Mouse (Mus musculus): ENCODE data around the gene Tmc2. TPM values are rescaled to one million over a fixed set of nuclear protein-coding genes. Genes with fewer than 3 reads are reported as not detected.
A peak's percentile ranks its signal among the peaks of the same experiment; 100 is the strongest.

The Tmc2 gene
- total RNA-seq, 1 experiment from 2014 or later = not detected

DNA sequence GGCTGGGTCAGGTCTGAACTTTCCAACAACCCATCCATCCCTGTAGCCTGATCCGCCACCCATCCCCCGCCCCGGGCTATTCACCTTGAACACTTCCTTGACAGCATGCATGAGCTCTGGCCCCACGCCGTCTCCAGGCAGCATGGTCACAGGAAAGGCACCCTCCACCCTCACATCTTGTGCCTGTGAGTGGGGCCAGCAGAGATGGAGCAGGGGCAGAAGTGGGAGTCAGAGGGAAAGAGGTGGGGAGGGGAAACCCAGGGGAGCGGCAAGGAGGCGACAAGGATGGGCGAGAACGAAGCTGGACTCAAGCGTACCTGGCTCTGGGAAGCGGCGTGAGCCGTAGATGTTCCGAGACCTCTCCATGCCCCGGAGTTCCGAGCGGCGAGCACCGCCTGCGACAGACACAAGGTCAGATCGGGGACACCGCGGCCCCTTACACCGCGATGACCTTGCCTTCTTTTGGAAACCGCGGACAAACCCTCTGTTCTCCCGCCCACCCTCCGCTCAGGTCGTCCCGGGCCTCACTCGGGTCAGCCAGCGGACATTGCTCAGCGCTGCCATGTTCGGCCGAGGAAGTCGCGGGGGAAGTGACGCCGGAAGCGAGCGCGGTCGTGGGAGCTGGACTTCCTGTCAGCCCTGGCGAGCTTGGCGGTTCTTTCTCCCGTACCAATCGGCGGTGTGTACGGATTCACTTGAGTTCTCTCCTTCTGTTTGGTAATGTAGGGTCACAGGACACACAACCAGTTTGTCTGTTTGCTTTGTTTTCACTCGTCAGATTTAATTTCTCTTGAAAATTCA, 89.1 kb downstream of the Tmc2 start, which contains the start of gene Idh3b:
TSS of gene Idh3b (minus strand) at position 694 of the 801 bp plus-strand sequence.
- ATAC-seq (replicated peaks in 1 of 2; ENCODE audit: insufficient read depth in 1 of 2, low FRiP score in 2 of 2, low TSS enrichment in 1 of 2, low read depth in 1 of 2, poor library complexity in 2 of 2, severe bottlenecking in 2 of 2) = peak; percentile 83 to 84

DNA sequence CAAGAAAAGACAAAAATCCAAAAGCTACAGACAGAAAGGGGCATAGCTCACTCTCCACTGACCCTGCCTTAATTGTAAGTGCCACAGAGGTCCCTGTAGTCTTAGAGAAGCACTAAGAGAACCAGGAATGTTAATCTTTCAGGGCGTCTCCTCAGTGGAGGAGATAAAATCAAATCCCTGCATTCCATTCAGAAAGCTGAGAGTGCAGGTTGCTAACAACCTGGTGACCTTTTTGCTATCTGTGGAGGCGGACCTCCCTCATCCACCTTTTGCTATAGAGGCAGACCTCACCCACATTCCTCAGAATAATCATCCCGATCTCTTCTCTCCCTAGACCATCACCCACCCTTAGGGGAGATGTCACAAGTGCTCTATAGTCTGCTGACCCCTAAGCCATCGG, 94.1 kb downstream of the Tmc2 start:
- ATAC-seq (replicated peaks in 1 of 2; ENCODE audit: insufficient read depth in 1 of 2, low FRiP score in 2 of 2, low TSS enrichment in 1 of 2, low read depth in 1 of 2, poor library complexity in 2 of 2, severe bottlenecking in 2 of 2) = no peak

DNA sequence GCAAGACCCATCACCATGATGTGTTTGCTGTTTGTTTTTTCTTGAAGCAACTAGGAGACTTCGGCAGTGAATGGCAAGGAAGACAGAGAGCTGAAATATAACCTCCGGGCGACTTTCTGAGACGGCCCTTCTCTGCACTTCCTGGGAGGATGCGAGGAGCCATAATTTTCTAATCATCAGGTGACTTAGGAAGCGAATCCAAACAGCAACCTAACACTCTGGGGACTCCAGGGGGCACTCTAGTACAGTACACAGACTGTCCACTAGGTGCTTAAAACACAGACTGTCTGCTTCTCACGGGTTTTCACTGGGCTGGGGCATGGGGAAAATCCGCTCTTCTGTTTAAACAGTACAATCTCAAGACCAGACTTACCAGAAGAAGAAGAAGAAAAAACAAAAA, 96.4 kb downstream of the Tmc2 start:
- peak; percentile 76 to 78 for ATAC-seq (replicated peaks in 1 of 2; ENCODE audit: insufficient read depth in 1 of 2, low FRiP score in 2 of 2, low TSS enrichment in 1 of 2, low read depth in 1 of 2, poor library complexity in 2 of 2, severe bottlenecking in 2 of 2)

DNA sequence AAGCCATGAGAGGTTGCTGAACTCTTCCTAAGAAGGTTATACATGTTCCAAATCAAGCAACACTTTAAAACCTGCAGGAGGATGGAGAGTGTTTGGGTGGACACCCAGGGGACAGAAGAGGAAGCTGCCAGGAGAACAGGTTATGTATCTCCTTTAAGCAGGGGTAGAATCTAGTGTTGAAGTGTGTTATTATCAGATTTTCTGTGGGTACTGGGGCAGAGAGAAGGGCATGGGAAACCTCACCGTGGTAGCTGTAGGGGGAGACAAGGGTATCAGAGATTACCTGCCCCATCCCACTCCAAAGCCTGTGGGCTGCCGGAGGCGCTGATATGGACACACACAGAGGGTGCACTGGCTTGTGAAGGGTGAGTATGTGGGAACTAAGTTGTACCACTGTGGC, 98.0 kb downstream of the Tmc2 start:
- ATAC-seq (replicated peaks in 1 of 2; ENCODE audit: insufficient read depth in 1 of 2, low FRiP score in 2 of 2, low TSS enrichment in 1 of 2, low read depth in 1 of 2, poor library complexity in 2 of 2, severe bottlenecking in 2 of 2) = no peak

DNA sequence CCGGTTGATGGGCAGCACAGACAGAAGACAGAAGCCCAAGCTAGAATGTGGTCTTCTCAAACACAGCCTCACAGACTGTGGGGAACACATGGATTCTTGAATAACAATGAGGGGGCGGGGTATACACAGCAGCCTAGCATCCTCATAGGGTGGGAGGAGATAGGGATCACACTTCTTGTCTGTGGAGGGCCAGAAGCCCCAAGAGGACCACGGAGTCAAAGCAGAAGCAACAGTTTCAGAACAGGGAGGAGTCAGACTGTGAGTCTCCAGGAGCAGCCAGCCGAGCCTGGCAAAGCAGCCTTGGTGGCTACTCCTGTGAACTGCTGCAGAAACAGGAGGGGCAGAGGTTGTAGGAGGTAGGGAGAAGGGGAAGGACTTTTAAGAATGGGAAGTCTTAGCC, 98.5 kb downstream of the Tmc2 start:
- no peak; a peak in 1 of 4 replicates for ATAC-seq (replicated peaks in 1 of 2; ENCODE audit: insufficient read depth in 1 of 2, low FRiP score in 2 of 2, low TSS enrichment in 1 of 2, low read depth in 1 of 2, poor library complexity in 2 of 2, severe bottlenecking in 2 of 2)

DNA sequence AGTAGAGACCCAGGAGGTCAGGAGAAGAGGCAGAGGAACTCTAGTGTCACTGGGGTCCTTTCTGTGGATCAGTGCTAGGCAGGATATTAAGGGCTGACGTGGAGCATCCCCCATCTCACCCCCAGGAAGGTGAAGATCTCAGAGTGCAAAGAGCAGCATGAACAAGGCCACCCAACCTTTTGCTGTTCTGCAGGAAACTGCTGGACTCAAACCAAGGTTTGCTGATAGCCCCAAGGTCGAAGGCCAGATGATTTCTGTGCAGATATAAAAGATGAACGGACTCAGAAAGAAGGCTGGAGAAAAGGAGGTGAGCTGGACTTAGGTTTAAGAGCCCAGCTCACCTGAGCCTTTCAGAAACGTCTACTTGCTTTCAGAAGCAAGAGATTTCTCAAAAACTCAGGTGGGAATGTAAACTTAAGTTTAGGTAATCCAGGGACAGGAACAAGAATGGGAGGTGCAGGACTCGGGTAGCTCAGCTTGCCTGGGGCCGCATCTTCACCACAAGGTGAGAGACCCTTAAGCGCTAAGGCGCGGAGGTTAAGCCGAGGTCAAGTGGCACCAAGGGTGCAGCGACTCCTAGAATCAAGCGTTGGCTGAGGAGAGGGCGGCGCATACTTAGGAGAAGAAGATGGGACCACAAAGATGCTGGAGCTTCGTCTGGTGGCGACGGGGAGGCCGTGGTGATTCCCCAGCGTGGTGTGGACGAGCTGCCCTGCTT, 99.4 kb downstream of the Tmc2 start:
- ATAC-seq (replicated peaks in 1 of 2; ENCODE audit: insufficient read depth in 1 of 2, low FRiP score in 2 of 2, low TSS enrichment in 1 of 2, low read depth in 1 of 2, poor library complexity in 2 of 2, severe bottlenecking in 2 of 2) = no peak

DNA sequence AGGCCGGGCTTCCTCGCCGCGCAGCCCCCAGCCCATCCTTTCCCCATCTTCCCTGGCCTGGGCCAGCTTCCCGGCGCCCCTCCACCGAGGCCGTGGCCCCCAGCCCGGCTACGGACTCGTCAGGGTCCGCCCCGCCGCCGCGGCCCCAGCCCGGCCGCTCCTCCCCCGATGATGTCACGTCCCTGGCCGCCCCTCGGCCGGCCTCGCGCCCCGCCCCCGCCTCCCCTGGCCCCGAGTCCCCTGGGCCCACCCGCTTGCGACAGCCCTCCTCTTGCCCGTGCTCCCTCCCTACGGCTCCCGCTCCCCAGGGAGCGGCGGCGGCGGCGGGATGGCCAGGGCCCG, 99.9 kb downstream of the Tmc2 start, which contains the start of gene Ebf4:
TSS of gene Ebf4 (plus strand) at position 234 of the 342 bp plus-strand sequence.
- ATAC-seq (replicated peaks in 1 of 2; ENCODE audit: insufficient read depth in 1 of 2, low FRiP score in 2 of 2, low TSS enrichment in 1 of 2, low read depth in 1 of 2, poor library complexity in 2 of 2, severe bottlenecking in 2 of 2) = no peak

DNA sequence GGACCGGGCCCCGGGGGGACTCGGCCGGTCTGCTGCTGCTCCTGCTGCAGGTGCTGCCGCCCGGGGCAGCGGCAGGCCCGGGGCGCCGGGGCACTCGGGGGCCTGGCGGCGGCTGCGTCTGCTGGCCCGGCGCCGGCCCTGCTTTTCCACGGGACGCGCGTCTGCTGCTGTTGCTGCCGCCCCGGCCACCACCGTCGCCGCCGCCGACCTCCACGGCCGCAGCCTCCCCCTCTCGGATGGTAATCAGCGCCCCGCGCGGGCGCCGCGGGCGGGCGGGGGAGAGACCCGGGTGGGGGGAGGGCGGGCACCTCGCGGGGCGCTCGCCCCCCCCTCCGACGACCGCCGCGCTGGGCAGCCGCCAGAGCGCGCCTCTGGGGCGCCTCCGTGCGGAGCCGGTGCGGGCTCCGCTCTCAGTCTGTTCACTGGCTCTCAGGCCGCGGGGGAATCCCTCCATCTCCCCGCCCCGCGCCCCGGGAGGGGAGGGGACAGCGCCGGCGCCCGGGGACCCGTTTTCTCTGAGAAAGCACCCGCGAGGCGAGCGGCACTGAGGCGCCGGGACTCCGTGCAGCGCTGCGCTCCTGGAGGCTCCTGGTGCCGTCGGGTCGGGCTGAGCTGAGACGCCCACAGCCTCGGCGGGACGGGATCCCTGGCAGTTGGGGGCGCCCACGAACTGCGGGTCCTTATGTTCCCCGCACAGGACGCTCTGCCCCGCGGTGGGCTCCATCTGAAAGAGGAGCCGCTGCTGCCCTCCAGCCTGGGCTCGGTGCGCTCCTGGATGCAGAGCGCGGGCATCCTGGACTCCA, 100.5 kb downstream of the Tmc2 start:
- no peak for ATAC-seq (replicated peaks in 1 of 2; ENCODE audit: insufficient read depth in 1 of 2, low FRiP score in 2 of 2, low TSS enrichment in 1 of 2, low read depth in 1 of 2, poor library complexity in 2 of 2, severe bottlenecking in 2 of 2)

DNA sequence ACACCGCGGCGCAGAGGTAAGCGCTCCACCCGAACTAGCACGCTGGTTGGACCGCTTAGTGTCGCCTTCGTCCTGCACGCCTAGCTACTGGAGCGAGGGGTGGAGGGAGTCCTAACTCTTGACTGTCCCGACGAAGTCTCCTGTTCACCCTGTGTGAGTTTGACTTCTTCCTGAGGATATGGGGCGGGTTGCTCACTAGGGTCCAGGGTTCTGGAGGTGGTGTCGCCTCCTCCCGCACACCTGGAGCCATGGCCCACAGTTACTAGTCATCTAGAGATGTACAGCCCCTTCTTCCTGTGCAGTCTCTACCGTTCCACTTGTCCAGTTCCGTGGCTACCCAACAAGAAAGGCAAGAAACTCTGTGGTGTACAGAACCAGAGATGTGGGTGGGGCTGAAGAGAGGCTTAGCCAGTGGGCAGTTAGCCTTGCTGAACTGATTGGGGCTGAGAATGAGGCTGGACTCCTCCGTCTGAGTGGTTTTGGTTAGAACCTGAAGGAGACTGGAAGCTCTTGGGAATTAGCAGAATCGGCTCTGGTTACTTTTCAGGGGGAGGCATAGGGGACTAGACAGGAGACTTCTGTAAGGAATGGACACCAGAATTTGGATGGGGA, 101.2 kb downstream of the Tmc2 start:
- ATAC-seq (replicated peaks in 1 of 2; ENCODE audit: insufficient read depth in 1 of 2, low FRiP score in 2 of 2, low TSS enrichment in 1 of 2, low read depth in 1 of 2, poor library complexity in 2 of 2, severe bottlenecking in 2 of 2) = no peak

DNA sequence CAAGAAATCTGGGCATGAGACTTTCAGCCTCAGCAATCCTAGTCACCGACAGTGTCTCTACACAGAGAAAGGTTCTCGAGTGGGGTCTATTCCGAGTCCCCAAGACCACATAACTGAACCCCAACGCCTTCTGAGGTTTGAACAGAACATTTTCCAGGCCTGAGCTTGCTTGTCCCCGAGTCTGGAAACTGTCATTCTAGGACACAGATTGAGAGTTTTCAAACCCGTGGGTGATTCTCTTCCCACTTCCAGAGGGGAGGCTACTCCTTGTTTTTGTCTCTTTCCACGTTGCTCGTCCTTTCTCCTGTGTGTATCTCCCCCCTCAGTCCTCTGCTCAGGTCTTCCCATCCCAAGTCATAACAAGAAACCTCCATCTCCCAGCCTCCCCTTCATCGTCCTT, 102.6 kb downstream of the Tmc2 start:
- ATAC-seq (replicated peaks in 1 of 2; ENCODE audit: insufficient read depth in 1 of 2, low FRiP score in 2 of 2, low TSS enrichment in 1 of 2, low read depth in 1 of 2, poor library complexity in 2 of 2, severe bottlenecking in 2 of 2) = no peak

DNA sequence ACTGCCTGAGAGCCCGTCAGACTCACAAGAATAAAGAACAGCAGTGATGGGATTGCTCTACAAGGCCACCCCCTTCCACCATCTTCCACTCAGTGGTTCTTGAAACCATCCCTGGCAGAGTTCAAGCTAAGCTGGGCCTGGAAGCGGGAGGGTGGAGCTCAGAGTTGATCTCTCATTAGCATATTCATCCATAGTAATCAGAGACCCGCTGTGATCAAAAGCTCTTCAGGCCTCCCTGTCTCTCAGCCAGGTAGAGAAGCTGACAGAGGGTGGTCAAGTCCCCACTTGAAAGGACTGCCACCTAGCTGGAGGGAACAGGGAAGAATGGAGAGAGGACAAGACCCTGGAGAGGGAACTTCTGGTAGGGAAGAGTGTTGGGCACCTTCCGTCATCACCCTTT, 108.0 kb downstream of the Tmc2 start:
- ATAC-seq (replicated peaks in 1 of 2; ENCODE audit: insufficient read depth in 1 of 2, low FRiP score in 2 of 2, low TSS enrichment in 1 of 2, low read depth in 1 of 2, poor library complexity in 2 of 2, severe bottlenecking in 2 of 2) = no peak

Other genes with a start within 250 kb of the Tmc2 start
- 0.30 TPM in 1 of 2 replicates, not detected in the other for gene Tgm3, start 182.8 kb upstream of the Tmc2 start, total RNA-seq (2017)
- not detected in 2 replicates for gene Tgm6, start 82.8 kb upstream of the Tmc2 start, total RNA-seq (2017)
- gene Snrpb, start 15.8 kb upstream of the Tmc2 start, total RNA-seq (2017) = 135 and 198 TPM in 2 replicates
- gene Nop56, start 79.2 kb downstream of the Tmc2 start, total RNA-seq (2017) = 416 and 547 TPM in 2 replicates
- 98.3 and 145 TPM in 2 replicates for gene Idh3b, start 89.4 kb downstream of the Tmc2 start, total RNA-seq (2017)
- gene Ebf4, start 100.0 kb downstream of the Tmc2 start, total RNA-seq (2017) = not detected in 2 replicates
- gene Cpxm1, start 202.4 kb downstream of the Tmc2 start, total RNA-seq (2017) = 0.94 and 6.9 TPM in 2 replicates
- gene Gm28372, start 210.0 kb downstream of the Tmc2 start, total RNA-seq (2017) = not detected in 2 replicates
- gene 1700020A23Rik, start 210.1 kb downstream of the Tmc2 start, total RNA-seq (2017) = not detected in 2 replicates
- not detected in 2 replicates for gene Tmem239, start 211.3 kb downstream of the Tmc2 start, total RNA-seq (2017)
- 127 and 142 TPM in 2 replicates for gene Vps16, start 229.1 kb downstream of the Tmc2 start, total RNA-seq (2017)
- gene Pced1a, start 229.5 kb downstream of the Tmc2 start, total RNA-seq (2017) = 11.5 and 12.5 TPM in 2 replicates